Mouse (Mus musculus): ENCODE measurements around the gene Rasgef1b.

Rasgef1b gene

DNA sequence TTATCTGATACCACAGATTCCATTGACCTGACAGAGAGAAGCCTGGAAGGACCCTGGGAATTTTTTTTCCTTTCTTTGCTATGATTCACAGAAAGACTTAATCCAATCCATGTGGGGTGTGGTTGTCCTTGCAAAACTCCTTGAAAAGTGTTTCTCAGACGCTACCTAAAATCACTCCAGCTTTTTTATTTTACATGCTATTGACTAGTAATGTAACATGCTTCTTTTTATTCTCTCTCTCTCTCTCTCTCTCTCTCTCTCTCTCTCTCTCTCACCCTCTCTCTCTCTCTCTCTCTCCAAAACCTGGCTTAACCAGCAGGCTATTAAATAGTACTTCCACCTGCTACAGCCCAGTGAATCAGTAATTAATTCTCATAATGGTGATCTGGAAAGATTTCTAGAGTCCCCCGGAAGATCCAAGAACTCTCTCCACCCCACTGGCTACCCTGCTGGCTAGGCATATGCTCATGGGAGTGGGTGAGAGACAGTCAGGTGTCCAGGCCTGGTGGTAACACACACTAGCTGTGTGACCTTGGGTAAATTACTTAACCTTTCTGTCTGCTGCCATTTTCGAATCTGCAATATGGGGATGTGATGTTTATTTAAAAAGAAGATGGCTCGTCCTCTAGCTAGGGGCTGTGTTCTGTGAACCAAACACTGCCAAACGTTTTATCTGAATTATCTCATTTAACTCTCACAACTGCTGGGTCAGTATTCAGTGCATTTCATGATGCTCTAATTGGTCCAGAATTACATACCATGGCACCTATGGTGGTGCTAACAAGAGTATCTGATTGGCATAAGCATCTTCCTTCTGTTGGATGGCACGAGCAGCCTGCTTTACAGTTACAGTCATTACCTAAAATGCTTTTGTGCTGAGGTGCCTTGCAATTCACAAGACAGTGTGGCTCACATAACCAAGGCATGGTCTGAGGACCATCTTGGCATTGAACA is 248.5 kb downstream of the Rasgef1b start:
- in situ Hi-C loops (cut with MboI; ENCODE audit: low pct_unique_long_range_greater_than_20kb in 1 of 2, low sequenced_read_pairs in 2 of 2, unreplicated experiment in 1 of 2): no loop called here

DNA sequence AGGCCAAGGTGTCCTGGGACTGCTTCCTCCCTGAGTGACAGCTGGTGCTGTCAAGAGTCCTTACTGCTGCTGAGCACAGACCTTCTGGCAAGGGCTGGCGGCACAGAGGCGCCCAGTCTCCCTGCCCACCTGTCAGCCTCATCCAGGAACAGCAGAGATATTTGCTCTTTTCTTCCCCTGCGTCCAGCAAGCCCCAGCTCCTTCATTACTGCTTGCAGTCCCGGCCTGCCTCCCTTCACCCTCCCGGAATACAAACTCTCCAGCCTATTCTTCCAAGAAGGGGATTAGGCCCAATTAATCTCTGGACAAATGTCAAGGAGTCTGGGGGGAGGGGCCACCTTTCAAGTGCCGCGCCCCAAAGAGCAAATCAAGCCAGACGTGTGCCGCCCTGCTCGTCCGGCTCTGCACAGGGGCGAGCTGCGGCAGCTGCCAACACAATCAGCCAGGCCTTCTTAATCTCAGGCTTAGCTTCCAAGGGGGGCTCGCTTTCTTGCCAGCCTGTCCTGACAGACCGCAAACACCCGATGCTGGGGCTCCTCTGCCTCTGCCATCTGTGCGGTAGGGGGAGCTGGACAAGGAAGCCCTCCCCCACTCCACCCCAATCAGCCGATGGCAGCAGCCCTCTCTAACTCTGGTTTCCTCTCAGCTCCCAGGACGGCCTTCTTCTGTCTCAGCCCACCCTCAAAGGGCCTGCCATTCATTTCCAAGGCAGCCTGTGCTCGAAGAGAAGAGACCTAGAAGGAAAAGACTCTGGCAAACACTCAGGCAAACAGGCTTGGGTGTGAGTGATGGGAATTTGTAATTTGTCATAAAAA is 249.4 kb downstream of the Rasgef1b start:
- in situ Hi-C loops (cut with MboI; ENCODE audit: low pct_unique_long_range_greater_than_20kb in 1 of 2, low sequenced_read_pairs in 2 of 2, unreplicated experiment in 1 of 2): no loop called here

DNA sequence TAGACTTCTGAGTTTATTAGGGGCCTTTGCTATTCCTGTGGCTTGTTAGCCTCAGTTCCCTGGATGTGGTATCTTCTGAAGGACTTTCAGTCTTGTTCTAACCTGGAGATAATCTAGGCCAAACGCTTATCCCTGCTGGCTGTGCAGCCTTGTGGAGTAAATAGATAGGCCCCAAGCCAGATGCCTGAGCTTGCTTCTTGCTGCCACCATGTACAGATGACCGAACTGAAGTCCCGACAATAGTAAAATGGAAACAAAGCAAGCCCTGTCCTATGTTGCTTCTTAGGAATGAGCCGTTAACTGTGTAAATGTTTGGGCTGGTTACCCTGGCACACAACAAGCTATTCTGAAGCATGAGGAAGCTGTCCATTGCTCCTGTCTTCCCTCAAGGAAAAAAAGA is 250.1 kb downstream of the Rasgef1b start:
- in situ Hi-C loops (cut with MboI; ENCODE audit: low pct_unique_long_range_greater_than_20kb in 1 of 2, low sequenced_read_pairs in 2 of 2, unreplicated experiment in 1 of 2): no loop called here

- in situ Hi-C loops (cut with MboI; ENCODE audit: low pct_unique_long_range_greater_than_20kb in 1 of 2, low sequenced_read_pairs in 2 of 2, unreplicated experiment in 1 of 2): no loop called here
Observed at GRCm38 (mm10) chr5:99477420-99477815, 251.4 kb downstream of the Rasgef1b start.

DNA sequence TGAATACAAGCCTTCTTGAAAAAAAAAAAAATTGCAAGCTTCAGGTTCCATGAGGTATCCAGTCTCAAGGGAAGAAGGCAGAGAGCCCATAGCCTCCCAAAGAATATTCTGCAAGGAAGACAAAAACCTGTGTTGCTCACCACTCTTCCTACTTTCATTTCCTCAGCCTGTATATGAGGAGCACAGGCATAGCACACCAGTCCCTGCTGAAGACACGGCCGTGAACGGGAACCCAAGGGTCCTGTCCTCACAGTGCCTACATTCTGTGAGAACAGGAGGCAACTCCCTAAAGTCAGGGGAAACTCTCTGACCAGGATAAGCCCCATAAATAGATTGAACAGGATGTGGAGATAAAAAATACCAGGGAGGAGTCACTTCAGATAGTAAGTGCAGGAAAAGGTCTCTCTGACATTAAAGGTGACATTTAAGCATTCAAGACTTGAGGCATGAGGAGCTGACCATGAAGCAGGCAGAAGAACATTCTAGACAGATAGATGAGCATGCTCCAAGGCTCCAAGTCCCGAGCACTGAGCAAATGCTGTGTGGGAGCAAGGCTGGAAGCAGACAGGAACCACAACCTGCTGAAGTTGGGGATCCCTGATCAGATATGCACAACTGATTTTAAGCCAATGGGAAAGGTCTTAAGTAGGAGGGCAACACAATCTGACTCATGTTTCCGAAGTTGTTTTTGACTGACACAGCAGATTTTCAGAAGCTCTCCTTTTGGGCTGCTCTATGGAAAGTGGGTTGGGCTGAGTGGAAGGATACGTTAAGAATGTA is 252.0 kb downstream of the Rasgef1b start:
- in situ Hi-C loops (cut with MboI; ENCODE audit: low pct_unique_long_range_greater_than_20kb in 1 of 2, low sequenced_read_pairs in 2 of 2, unreplicated experiment in 1 of 2): no loop called here

GRCm38 (mm10) chr5:99472607-99473335 is 256.1 kb downstream of the Rasgef1b start:
- in situ Hi-C loops (cut with MboI; ENCODE audit: low pct_unique_long_range_greater_than_20kb in 1 of 2, low sequenced_read_pairs in 2 of 2, unreplicated experiment in 1 of 2): no loop called here

DNA sequence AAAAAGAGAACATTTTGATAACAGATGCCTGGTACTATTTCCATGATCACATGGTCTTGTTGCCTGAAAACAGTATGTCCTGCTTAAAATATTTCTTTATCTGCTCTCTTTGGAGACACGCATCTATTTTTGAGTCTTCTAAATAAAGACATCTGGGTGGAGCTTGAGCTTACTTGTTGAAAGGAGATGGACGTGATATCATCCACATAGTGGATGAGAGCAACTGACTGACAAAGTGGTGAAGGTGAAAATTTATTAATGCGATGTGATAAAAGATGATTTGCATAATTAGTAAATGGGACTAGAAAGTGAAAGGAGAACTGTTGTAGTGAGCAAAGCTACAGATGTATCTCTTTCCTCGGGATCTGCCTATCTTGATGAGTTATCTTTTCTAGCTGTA is 257.1 kb downstream of the Rasgef1b start:
- in situ Hi-C loops (cut with MboI; ENCODE audit: low pct_unique_long_range_greater_than_20kb in 1 of 2, low sequenced_read_pairs in 2 of 2, unreplicated experiment in 1 of 2): no loop called here

DNA sequence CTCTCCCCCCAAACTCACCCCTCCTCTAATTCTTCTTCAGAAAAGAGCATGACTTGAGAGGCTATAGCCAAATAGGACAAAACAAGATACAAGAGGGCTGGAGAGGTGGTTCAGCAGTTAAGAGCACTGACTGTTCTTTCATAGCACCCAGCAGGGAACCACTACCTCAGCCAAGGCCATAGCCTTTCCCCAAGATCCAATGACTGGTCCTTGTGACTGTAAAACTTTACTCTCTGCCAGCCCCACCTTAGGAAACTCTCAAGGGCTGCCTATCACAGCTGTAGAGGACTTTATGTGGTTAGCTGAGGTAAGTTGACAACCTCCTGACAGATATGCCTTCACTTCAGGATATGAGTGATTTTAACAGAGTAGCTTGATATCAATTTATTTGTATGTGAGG is 258.3 kb downstream of the Rasgef1b start:
- in situ Hi-C loops (cut with MboI; ENCODE audit: low pct_unique_long_range_greater_than_20kb in 1 of 2, low sequenced_read_pairs in 2 of 2, unreplicated experiment in 1 of 2): no loop called here

GRCm38 (mm10) chr5:99459007-99459406 is 269.9 kb downstream of the Rasgef1b start:
- in situ Hi-C loops (cut with MboI; ENCODE audit: low pct_unique_long_range_greater_than_20kb in 1 of 2, low sequenced_read_pairs in 2 of 2, unreplicated experiment in 1 of 2): no loop called here

DNA sequence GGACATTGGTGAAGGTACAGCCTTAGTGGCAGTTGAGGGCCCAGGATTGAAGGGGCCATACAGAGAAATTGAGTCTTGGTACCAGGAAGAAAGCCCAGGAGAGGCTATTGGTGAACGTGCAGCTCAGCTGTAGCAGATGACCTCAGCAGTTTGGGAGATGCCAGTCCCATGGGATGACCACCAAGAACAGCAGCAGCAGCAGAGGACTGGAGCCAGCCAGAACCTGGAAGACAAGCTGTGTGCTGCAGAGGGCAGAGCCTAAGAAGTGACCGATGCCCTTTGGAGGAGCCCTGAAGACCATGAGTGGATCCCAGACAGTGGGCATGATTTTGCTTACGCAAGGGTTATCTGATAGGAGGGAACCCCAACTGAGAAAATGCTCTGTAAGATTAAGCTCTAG is 271.6 kb downstream of the Rasgef1b start:
- in situ Hi-C loops (cut with MboI; ENCODE audit: low pct_unique_long_range_greater_than_20kb in 1 of 2, low sequenced_read_pairs in 2 of 2, unreplicated experiment in 1 of 2): no loop called here

GRCm38 (mm10) chr5:99451939-99452338 is 276.9 kb downstream of the Rasgef1b start:
- in situ Hi-C loops (cut with MboI; ENCODE audit: low pct_unique_long_range_greater_than_20kb in 1 of 2, low sequenced_read_pairs in 2 of 2, unreplicated experiment in 1 of 2): no loop called here

- in situ Hi-C loops (cut with MboI; ENCODE audit: low pct_unique_long_range_greater_than_20kb in 1 of 2, low sequenced_read_pairs in 2 of 2, unreplicated experiment in 1 of 2): no loop called here
Observed at GRCm38 (mm10) chr5:99451416-99451815, 277.4 kb downstream of the Rasgef1b start.

DNA sequence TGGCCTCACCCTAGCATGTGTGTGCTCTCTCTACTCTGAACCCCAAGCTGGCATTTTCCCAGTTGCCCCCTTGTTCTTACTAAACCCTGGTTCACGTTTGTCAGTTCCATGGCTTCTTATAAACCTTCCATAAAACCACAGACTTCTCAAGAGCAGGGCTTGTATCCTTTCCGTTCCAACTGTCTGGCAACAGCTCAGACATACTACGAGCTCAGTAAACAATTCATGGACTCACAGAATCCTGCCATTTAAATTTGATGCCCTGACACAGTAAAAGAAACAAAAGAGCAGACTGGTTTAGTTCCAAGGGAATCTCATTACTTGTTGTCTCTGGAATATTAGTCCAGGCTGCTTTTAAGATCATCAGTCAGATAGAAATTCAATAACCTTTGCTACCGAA is 277.9 kb downstream of the Rasgef1b start:
- in situ Hi-C loops (cut with MboI; ENCODE audit: low pct_unique_long_range_greater_than_20kb in 1 of 2, low sequenced_read_pairs in 2 of 2, unreplicated experiment in 1 of 2): no loop called here

- in situ Hi-C loops (cut with MboI; ENCODE audit: low pct_unique_long_range_greater_than_20kb in 1 of 2, low sequenced_read_pairs in 2 of 2, unreplicated experiment in 1 of 2): no loop called here
Observed at GRCm38 (mm10) chr5:99450463-99450862, 278.4 kb downstream of the Rasgef1b start.

DNA sequence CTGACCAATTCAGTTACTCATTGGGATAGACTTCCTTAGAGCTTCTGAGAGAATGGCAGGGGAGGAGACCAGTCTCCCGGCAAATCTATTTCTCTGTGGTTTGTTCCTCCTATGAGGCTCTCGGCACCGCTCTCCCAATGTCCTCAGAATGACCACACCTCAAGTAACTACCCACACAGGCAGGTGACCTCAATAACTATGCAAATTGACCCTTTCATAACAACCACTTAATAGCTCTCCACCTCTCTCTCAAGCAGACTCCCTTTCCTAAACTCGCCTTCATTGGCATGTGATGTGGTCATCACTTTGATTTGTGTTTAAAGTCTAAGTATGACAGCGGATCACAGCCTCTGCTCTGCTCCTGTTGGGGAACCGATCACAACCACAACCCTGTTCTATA is 281.4 kb downstream of the Rasgef1b start:
- in situ Hi-C loops (cut with MboI; ENCODE audit: low pct_unique_long_range_greater_than_20kb in 1 of 2, low sequenced_read_pairs in 2 of 2, unreplicated experiment in 1 of 2): no loop called here

DNA sequence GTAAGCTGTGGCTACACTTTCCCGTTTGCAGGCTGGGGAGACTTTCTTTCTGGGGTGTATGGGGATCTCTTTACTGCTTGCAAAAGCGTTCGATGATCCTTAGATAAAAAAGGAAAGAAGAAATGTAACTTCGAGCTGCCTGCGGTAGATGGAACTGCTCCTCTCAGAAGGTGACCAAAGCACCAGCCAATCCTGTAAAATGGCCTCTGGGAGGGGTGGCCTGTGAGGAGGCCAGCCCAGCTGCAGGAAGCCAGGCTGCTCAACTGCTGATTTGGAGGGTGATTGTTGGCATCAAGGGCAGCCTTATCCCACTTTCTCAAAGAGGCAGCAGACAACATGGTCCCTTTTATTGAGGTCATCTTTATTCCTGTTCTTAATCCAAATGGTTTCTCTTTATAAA is 283.6 kb downstream of the Rasgef1b start:
- in situ Hi-C loops (cut with MboI; ENCODE audit: low pct_unique_long_range_greater_than_20kb in 1 of 2, low sequenced_read_pairs in 2 of 2, unreplicated experiment in 1 of 2): no loop called here

DNA sequence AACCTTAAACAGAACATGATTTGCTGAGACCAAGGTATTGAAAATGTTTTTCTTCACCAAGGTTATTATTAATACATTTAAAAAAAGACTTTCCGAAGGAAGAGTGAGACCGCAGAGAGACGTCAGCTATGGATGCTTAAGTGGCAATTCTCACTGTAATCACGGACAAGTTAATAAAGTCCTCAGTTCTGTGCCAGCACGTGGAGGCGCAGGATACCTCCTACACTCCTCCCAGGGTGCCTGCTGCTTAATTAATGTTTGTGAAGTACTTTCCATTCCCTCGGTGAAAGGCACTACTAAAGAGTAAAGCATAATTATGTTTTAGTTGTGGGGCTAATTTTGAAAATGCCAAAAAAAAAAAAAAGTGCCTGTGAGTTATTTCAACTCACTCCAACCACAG is 284.1 kb downstream of the Rasgef1b start:
- in situ Hi-C loops (cut with MboI; ENCODE audit: low pct_unique_long_range_greater_than_20kb in 1 of 2, low sequenced_read_pairs in 2 of 2, unreplicated experiment in 1 of 2): no loop called here

GRCm38 (mm10) chr5:99440109-99440508 is 288.8 kb downstream of the Rasgef1b start:
- in situ Hi-C loops (cut with MboI; ENCODE audit: low pct_unique_long_range_greater_than_20kb in 1 of 2, low sequenced_read_pairs in 2 of 2, unreplicated experiment in 1 of 2): no loop called here
